Mouse (Mus musculus) lung, postnatal 0 days (tissue): ENCODE measurements around the gene Blzf1.
A peak's percentile ranks its signal among the peaks of the same experiment; 100 is the strongest.

Experiments used
- CTCF ChIP-seq: IDR thresholded peaks from 2 replicates; pipeline ENCODE4 v1.5.1; 2016; ENCODE audit warnings: antibody characterized with exemption, mild to moderate bottlenecking
- EP300 ChIP-seq: IDR thresholded peaks from 2 replicates; pipeline ENCODE4 v1.6.1; 2016; ENCODE audit warnings: antibody characterized with exemption, mild to moderate bottlenecking, control low read depth

DNA sequence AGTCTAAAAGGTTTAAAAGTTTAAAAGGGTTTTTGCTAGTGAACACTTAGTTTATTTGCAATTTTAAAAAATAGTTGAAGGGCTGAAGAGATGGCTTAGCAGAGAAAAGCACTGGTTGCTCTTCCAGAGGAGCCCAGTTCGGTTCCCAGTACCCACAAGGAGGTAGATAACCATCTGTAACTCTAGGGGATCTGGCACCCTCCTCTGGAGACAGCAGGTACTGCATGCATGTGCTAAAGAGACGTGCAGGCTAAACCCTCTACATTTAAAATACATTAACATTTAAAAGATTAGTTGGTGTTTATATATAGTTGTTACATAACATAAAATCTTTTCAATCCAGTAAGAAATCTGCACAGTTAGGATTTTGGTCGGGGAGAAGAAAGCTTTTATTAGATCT lies 34.9 kb upstream of the Blzf1 start:
- no peak for TF ChIP-seq EP300
- TF ChIP-seq CTCF, result peak; percentile 63
